Mouse (Mus musculus) fat pad, adult 2 months (tissue): ENCODE measurements around the gene Mvk.

Source experiments
- DNase-seq: peaks from one replicate; pipeline ENCODE4 v3.0.0-alpha.2; 2011; ENCODE audit warnings: low read depth, low spot score; ENCODE audit errors: extremely low read depth

Gene Mvk

DNA sequence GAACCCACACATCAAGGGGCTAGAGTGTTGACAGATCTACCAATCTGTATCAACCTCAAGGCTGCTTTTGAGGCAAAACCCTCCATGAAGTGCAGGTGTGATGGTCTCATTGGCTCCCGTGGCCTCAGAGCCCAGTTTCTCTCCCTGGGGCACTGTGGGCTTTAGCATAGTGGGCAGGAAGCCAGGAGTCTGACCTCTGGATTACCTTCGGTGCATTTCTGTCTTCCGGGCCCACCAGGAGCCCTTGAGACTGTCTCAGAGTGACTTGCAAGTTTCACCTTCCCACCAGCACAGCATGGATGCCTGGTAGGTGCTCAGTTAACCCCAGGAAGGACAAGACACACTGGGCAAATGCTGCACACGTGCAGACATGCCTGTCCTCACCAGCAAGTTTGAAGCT lies 63.9 kb downstream of the Mvk start:
- no peak for DNase-seq

DNA sequence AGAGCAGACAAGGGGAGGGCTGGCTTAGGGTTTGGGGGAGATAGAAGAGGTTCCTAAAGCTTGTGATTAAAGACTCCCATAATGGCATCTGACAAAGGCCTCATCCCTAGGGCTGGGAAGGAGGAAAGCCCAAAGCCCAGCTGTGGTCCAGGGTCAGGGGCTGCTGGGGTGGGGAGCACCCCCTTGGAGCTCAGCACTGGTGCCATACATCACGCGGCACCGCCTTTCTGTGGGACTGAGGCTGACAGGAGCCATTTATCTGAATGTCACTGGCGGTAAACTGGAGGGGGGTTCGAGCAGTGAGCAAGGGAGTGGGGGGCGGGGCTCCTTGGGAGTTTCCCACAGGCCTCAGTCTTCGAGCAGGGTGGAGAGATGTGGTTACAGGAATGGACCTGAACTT lies 65.4 kb downstream of the Mvk start:
- no peak for DNase-seq
